Comparison of ENCODE assay signal across 27 mouse cellular contexts in genomic region chr5:65795994-65796298, GRCm38 (mm10). TPM values are rescaled to one million over a fixed set of nuclear protein-coding genes. Genes with fewer than 3 reads are reported as not detected.
DNase-seq lines count a peak whose midpoint lies in the region; ATAC-seq and TF ChIP-seq lines count a peak whose summit lies in the region.
"Had no signal": no experiment of that assay in that cellular context is flagged by ENCODE, and none has a peak within 500 bp of the region (broad histone marks: within the 10 kb centered on the region; RNA-seq: fewer than 3 reads in every experiment).

No protein-coding gene starts in this region.

- H3K4me1 ChIP-seq in liver, embryonic 11.5 days (replicated peaks; ENCODE audit: control insufficient read depth, insufficient read depth, low read length), result peaks cover 4% of the 10 kb centered on the region; the same call in 1 of the 2 replicates
- peaks cover 4% of the 10 kb centered on the region; the same call in 1 of the 2 replicates for H3K4me1 ChIP-seq in liver, postnatal 0 days (ENCODE audit: insufficient read depth)
- H3K4me1 ChIP-seq: heart, embryonic 12.5 days; hindbrain, embryonic 10.5 days; intestine, embryonic 15.5 days; limb, embryonic 13.5 days; lung, embryonic 15.5 days; stomach, embryonic 15.5 days had no signal

- no peaks in the 10 kb centered on the region for H3K27me3 ChIP-seq in liver, embryonic 11.5 days (replicated peaks; ENCODE audit: control insufficient read depth, insufficient read depth, low read length)
- no peaks in the 10 kb centered on the region for H3K27me3 ChIP-seq in liver, postnatal 0 days (ENCODE audit: insufficient read depth, low read length)
- H3K27me3 ChIP-seq: CH12.LX; heart, embryonic 12.5 days; intestine, embryonic 15.5 days; limb, embryonic 13.5 days; lung, embryonic 15.5 days; stomach, embryonic 15.5 days had no signal

- WGBS in liver, embryonic 11.5 days, result 74% methylated on average over 1 of the region's 1 CpGs
- 52% methylated on average over 1 of the region's 1 CpGs for WGBS in liver, postnatal 0 days (ENCODE audit: insufficient replicate concordance)

- H3K9ac ChIP-seq in liver, embryonic 11.5 days (ENCODE audit: low read depth, low read length), result no peak overlapping the region
- H3K9ac ChIP-seq in liver, postnatal 0 days (replicated peaks), result no peak overlapping the region
- H3K9ac ChIP-seq: heart, embryonic 12.5 days; intestine, embryonic 15.5 days; limb, embryonic 13.5 days; lung, embryonic 15.5 days; stomach, embryonic 15.5 days had no signal

- TF ChIP-seq CTCF in liver, postnatal 0 days (IDR thresholded peaks at IDR 0.05; ENCODE audit: low read depth), result no peak

- ATAC-seq in liver, embryonic 11.5 days (replicated peaks; ENCODE audit: low FRiP score), result peak; percentile 43
- ATAC-seq in erythroid progenitor cell, adult 5-6 weeks (replicated peaks; ENCODE audit: low FRiP score, poor library complexity, severe bottlenecking), result peak; percentile 47; the same call in 1 of the 2 replicates
- ATAC-seq in liver, postnatal 0 days, result peak; percentile 57
- ATAC-seq: forebrain, embryonic 16.5 days; hindbrain, embryonic 16.5 days; intestine, embryonic 15.5 days; midbrain, embryonic 16.5 days had no signal

- H3K27ac ChIP-seq in liver, embryonic 11.5 days (ENCODE audit: low read depth, low read length), result peak overlapping the region; percentile 1; the same call in 1 of the 2 replicates
- H3K27ac ChIP-seq in liver, postnatal 0 days (ENCODE audit: low read depth), result peak overlapping the region; percentile 79
- H3K27ac ChIP-seq: hindbrain, embryonic 10.5 days; intestine, embryonic 15.5 days; limb, embryonic 13.5 days; lung, embryonic 15.5 days; stomach, embryonic 15.5 days had no signal

- no peak overlapping the region for H3K4me3 ChIP-seq in liver, embryonic 11.5 days (ENCODE audit: low read depth, low read length)
- H3K4me3 ChIP-seq in liver, postnatal 0 days (ENCODE audit: low read depth, low read length), result no peak overlapping the region
- H3K4me3 ChIP-seq: heart, embryonic 12.5 days; hindbrain, embryonic 10.5 days; intestine, embryonic 15.5 days; limb, embryonic 13.5 days; lung, embryonic 15.5 days; myocyte; stomach, embryonic 15.5 days had no signal

- no peaks in the 10 kb centered on the region for H3K9me3 ChIP-seq in liver, embryonic 11.5 days (ENCODE audit: control insufficient read depth, low read length)
- no peaks in the 10 kb centered on the region for H3K9me3 ChIP-seq in liver, postnatal 0 days (ENCODE audit: low read length)
- H3K9me3 ChIP-seq: heart, embryonic 12.5 days; hindbrain, embryonic 10.5 days; intestine, embryonic 15.5 days; limb, embryonic 13.5 days; lung, embryonic 15.5 days; stomach, embryonic 15.5 days had no signal

- no peak for DNase-seq in liver, embryonic 11.5 days (ENCODE audit: low spot score)
- no peak for DNase-seq in liver
- DNase-seq in MEL-GATA-1-ER (ENCODE audit: extremely low read depth, low read depth), result peak; percentile 18
- DNase-seq in liver, postnatal 0 days, result no peak
- no peak for DNase-seq in spleen, postnatal 10 days (ENCODE audit: low spot score in 2 of 2)
- DNase-seq in urinary bladder, postnatal 10 days (ENCODE audit: low spot score), result no peak
- no peak for DNase-seq in cerebellum, adult 8-10 months
- DNase-seq: adrenal gland, postnatal 25 days; cerebellum, postnatal 10 days; embryo, embryonic 11 days; gastrocnemius, postnatal 10 days; heart, postnatal 10 days; kidney, adult 9 months; kidney, postnatal 14 days; lung, postnatal 36 days had no signal

- H3K4me2 ChIP-seq in liver, embryonic 11.5 days, result 0 out of 2 replicates have a peak overlapping the region, but pooled peaks have one; percentile 4
- peak overlapping the region; percentile 43; the same call in 1 of the 2 replicates for H3K4me2 ChIP-seq in liver, postnatal 0 days (ENCODE audit: low read depth, low read length)
- H3K4me2 ChIP-seq: heart, embryonic 12.5 days; intestine, embryonic 15.5 days; limb, embryonic 13.5 days; lung, embryonic 15.5 days; stomach, embryonic 15.5 days had no signal

- peaks cover 22% of the 10 kb centered on the region for H3K36me3 ChIP-seq in liver, embryonic 11.5 days (ENCODE audit: control insufficient read depth, insufficient read depth, low read length)
- peaks cover 21% of the 10 kb centered on the region for H3K36me3 ChIP-seq in liver, postnatal 0 days (replicated peaks; ENCODE audit: insufficient read depth, low read length)

- no peak for TF ChIP-seq EP300 in liver, postnatal 0 days (IDR thresholded peaks at IDR 0.05; ENCODE audit: low read depth)

RNA-seq across cellular contexts. Expression of gene N4bp2, which starts 32.6 kb away (rescaled TPM):
- polyA plus RNA-seq in liver, embryonic 11.5 days (2014; fragmentation: Nextera tagmentation; extraction: Ambion mirVana), result 28.2 and 31.6 TPM in 2 replicates
- total RNA-seq in erythroid progenitor cell, adult 5-6 weeks (2015; ENCODE audit: low replicate concordance), result 53.7 and 59.1 TPM in 2 replicates
- 32.6 and 50.2 TPM in 2 replicates for total RNA-seq in erythroid progenitor cell, adult 5-6 weeks (2017; ENCODE audit: low replicate concordance)
- polyA plus RNA-seq in liver, postnatal 0 days (2015; fragmentation: Nextera tagmentation; extraction: Ambion mirVana), result 4.6 and 5.1 TPM in 2 replicates
